Mouse (Mus musculus): Measurements from ENCODE around the gene Luzp4.
"Not testable (repeated sequence)": the region's sequence is repeated elsewhere in the genome, so short reads cannot be mapped to it uniquely, and the experiment has no call there.

Gene Luzp4

DNA sequence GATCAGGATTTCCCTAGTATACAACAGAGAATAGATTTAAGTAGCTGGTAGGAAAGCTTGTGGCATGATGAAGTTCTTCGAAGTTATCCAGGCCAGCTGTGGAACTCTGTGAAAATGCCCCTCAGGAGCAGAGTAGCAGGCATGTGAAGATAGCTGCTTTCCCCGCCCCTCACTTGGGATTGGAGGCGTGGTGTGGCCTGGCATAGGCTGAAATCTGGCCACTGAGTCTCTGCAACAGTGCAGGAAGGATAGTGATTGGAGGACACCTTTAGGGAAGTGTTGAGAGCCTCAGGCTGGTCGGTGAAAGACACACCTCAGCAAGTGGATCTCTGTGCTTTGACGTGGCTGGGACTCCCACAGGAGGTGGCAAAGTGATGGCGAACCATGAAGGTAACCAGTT lies at the start of gene Luzp4:
TSS of gene Luzp4 (plus strand) at position 301 of the 400 bp plus-strand sequence.
- DNase-seq: not testable (repeated sequence)

DNA sequence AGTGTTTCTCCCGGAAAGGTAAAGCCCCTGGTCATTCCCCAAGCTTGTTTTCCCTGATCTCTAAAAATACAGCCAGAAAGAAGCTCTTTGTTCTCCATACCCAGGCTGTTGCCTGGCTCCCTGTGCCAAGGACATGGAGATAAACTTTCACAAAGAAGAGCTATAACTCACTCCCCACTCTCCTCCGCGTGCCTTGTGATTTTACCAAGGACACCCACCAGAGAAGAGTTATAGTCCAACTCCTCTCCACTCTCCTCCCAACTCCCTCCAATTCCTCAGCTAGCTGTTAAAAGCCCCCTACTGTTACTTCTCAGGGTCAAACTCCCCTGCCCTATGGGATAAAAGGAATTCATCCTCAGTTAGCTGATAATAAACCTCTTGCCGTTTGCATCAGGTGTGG lies 15.6 kb upstream of the Luzp4 start:
- not testable (repeated sequence) for DNase-seq
